Mouse (Mus musculus) heart, postnatal 36 days (tissue): ENCODE measurements around the gene Serpinb2. TPM values are rescaled to one million over a fixed set of nuclear protein-coding genes. Genes with fewer than 3 reads are reported as not detected.

Experiments
- DNase-seq, 2 experiments: peaks; one replicate each; pipeline ENCODE4 v3.0.0; 2021 to 2022
- intact Hi-C: fragments of 180-260 bp; cut with DNase I; formaldehyde crosslinking; loops from one replicate; pipeline ENCODE4 v1.15.1; 2025
- total RNA-seq, 2 experiments: library from RNA; stranded (reverse); gene quantifications; 2 replicates each; pipeline ENCODE4 v1.2.3; 2021

Serpinb2 gene
- under 1 TPM; 0.64 to 0.89 TPM for total RNA-seq

- intact Hi-C loops: no loop called here
- no peak for DNase-seq
Measured at GRCm38 (mm10) chr1:107511252-107511651, at the start of gene Serpinb2. Gene Serpinb2, plus strand, starts transcription at chr1:107511423.

GRCm38 (mm10) chr1:107479909-107480308, 31.3 kb upstream of the Serpinb2 start:
- intact Hi-C loops: loop anchor here (2.0 to 10.0 kb wide), 3 partner anchors 237 to 575 kb away; no protein-coding TSS in a partner anchor
- no peak for DNase-seq

- intact Hi-C loops: loop anchor here (2.0 to 10.0 kb wide), 3 partner anchors 239 to 577 kb away; no protein-coding TSS in a partner anchor
- DNase-seq: peak; percentile 54 to 79
Measured at GRCm38 (mm10) chr1:107481452-107481851, 29.8 kb upstream of the Serpinb2 start.

- intact Hi-C loops: loop anchor here (10.0 kb wide), 1 partner anchor 585 kb away; no protein-coding TSS in a partner anchor
- DNase-seq: no peak
Measured at GRCm38 (mm10) chr1:107489577-107489976, 21.6 kb upstream of the Serpinb2 start.

GRCm38 (mm10) chr1:107496789-107497188, 14.4 kb upstream of the Serpinb2 start:
- intact Hi-C loops: no loop called here

GRCm38 (mm10) chr1:107502025-107502424, 9.2 kb upstream of the Serpinb2 start:
- DNase-seq: no peak
- intact Hi-C loops: no loop called here

More at GRCm38 (mm10) chr1:107496789-107497188, 14.4 kb upstream of the Serpinb2 start:
- no peak for DNase-seq

GRCm38 (mm10) chr1:107503294-107503693, 7.9 kb upstream of the Serpinb2 start:
- intact Hi-C loops: no loop called here
- no peak for DNase-seq

- no peak for DNase-seq
- intact Hi-C loops: no loop called here
Measured at GRCm38 (mm10) chr1:107505898-107506562, 5.2 kb upstream of the Serpinb2 start.

GRCm38 (mm10) chr1:107512194-107513138, 1.2 kb downstream of the Serpinb2 start:
- intact Hi-C loops: no loop called here
- no peak for DNase-seq

GRCm38 (mm10) chr1:107513530-107513929, 2.3 kb downstream of the Serpinb2 start:
- intact Hi-C loops: no loop called here
- DNase-seq: no peak

- DNase-seq: no peak
- intact Hi-C loops: no loop called here
Measured at GRCm38 (mm10) chr1:107515839-107516498, 4.7 kb downstream of the Serpinb2 start.

- intact Hi-C loops: no loop called here
- DNase-seq: no peak
Measured at GRCm38 (mm10) chr1:107525592-107525991, 14.4 kb downstream of the Serpinb2 start.

- no peak for DNase-seq
Measured at GRCm38 (mm10) chr1:107528325-107529078, 17.3 kb downstream of the Serpinb2 start.

GRCm38 (mm10) chr1:107529365-107530052, 18.3 kb downstream of the Serpinb2 start:
- DNase-seq: no peak
- intact Hi-C loops: no loop called here

More at GRCm38 (mm10) chr1:107528325-107529078, 17.3 kb downstream of the Serpinb2 start:
- intact Hi-C loops: no loop called here

- no peak for DNase-seq
- intact Hi-C loops: no loop called here
Measured at GRCm38 (mm10) chr1:107533736-107534135, 22.5 kb downstream of the Serpinb2 start.

GRCm38 (mm10) chr1:107537435-107537834, 26.2 kb downstream of the Serpinb2 start:
- intact Hi-C loops: no loop called here
- no peak for DNase-seq

GRCm38 (mm10) chr1:107559494-107559893, 48.3 kb downstream of the Serpinb2 start:
- DNase-seq: no peak
- intact Hi-C loops: no loop called here

- intact Hi-C loops: no loop called here
- DNase-seq: no peak
Measured at GRCm38 (mm10) chr1:107562110-107562509, 50.9 kb downstream of the Serpinb2 start.

GRCm38 (mm10) chr1:107565644-107566043, 54.4 kb downstream of the Serpinb2 start:
- intact Hi-C loops: no loop called here
- no peak for DNase-seq
